Comparison of ENCODE assay signal across 14 mouse cellular contexts in the genomic region with DNA sequence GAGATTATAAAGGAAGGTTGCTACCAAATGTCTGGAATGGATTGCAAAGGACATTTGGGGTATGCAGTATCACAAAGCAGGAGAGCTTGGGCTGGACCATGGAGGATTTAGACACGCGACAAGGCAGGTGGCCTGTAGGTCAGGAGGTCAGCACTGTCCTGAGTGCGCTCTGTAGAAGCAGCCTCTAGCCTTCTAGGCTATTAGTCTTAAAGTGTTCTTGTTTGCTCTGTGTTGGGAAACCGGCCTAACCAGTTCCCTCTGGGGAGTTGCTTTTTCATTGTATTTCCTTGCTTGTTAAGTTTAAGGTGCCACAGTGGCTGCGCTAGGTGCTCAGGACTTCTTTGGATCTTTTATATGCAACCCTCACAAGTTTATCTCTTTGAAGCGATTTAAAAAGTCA. TPM values are rescaled to one million over a fixed set of nuclear protein-coding genes. Genes with fewer than 3 reads are reported as not detected.
DNase-seq lines count a peak whose midpoint lies in the region; ATAC-seq and TF ChIP-seq lines count a peak whose summit lies in the region.
"Had no signal": no experiment of that assay in that cellular context is flagged by ENCODE, and none has a peak within 500 bp of the region (broad histone marks: within the 10 kb centered on the region; RNA-seq: fewer than 3 reads in every experiment).

No protein-coding gene starts in this region.

- H3K9me3 ChIP-seq in lung, postnatal 0 days (ENCODE audit: low read length) = no peaks in the 10 kb centered on the region
- no peaks in the 10 kb centered on the region for H3K9me3 ChIP-seq in stomach, postnatal 0 days (ENCODE audit: control insufficient read depth, low read length)
- H3K9me3 ChIP-seq in hindbrain, embryonic 14.5 days (ENCODE audit: control insufficient read depth, low read length) = no peaks in the 10 kb centered on the region

- TF ChIP-seq EP300 in lung, postnatal 0 days (IDR thresholded peaks at IDR 0.05) = no peak
- TF ChIP-seq EP300 in stomach, postnatal 0 days (optimal IDR thresholded peaks at IDR 0.05) = no peak

- no peaks in the 10 kb centered on the region for H3K36me3 ChIP-seq in kidney, adult 2 months (ENCODE audit: control insufficient read depth, insufficient read depth, low read length)
- no peaks in the 10 kb centered on the region for H3K36me3 ChIP-seq in lung, postnatal 0 days (ENCODE audit: insufficient read depth, low read length)
- no peaks in the 10 kb centered on the region for H3K36me3 ChIP-seq in stomach, postnatal 0 days (ENCODE audit: control insufficient read depth, insufficient read depth, low read length)
- peaks cover 34% of the 10 kb centered on the region for H3K36me3 ChIP-seq in hindbrain, embryonic 14.5 days (replicated peaks; ENCODE audit: control insufficient read depth, insufficient read depth)

- no peak overlapping the region for H3K9ac ChIP-seq in lung, postnatal 0 days (replicated peaks; ENCODE audit: low read depth)
- H3K9ac ChIP-seq in stomach, postnatal 0 days (ENCODE audit: low read length) = no peak overlapping the region
- H3K9ac ChIP-seq in hindbrain, embryonic 14.5 days = no peak overlapping the region

- H3K27ac ChIP-seq in kidney, adult 2 months (ENCODE audit: insufficient read depth, low read depth, low read length) = peak overlapping the region; percentile 30; the same call in 1 of the 2 replicates
- H3K27ac ChIP-seq in lung, postnatal 0 days (ENCODE audit: low read length) = 0 out of 2 replicates have a peak overlapping the region, but pooled peaks have one; percentile 27
- H3K27ac ChIP-seq in stomach, postnatal 0 days (replicated peaks) = peak overlapping the region; percentile 80
- H3K27ac ChIP-seq in hindbrain, embryonic 14.5 days = no peak overlapping the region
- H3K27ac ChIP-seq: layer of hippocampus, adult 2 months had no signal

- peak; percentile 90 for ATAC-seq in lung, postnatal 0 days
- peak; percentile 75 for ATAC-seq in stomach, postnatal 0 days (ENCODE audit: low FRiP score, low TSS enrichment)
- no peak for ATAC-seq in hindbrain, embryonic 14.5 days (ENCODE audit: low FRiP score)
- ATAC-seq in megakaryocyte, adult 5-6 weeks (ENCODE audit: poor library complexity, severe bottlenecking) = no peak
- no peak for ATAC-seq in frontal cortex, adult (ENCODE audit: low TSS enrichment)
- ATAC-seq: hindbrain, embryonic 16.5 days had no signal

- WGBS in kidney, adult 2 months = 51% methylated on average over 6 of the region's 6 CpGs
- WGBS in lung, postnatal 0 days = 67% methylated on average over 6 of the region's 6 CpGs
- WGBS in stomach, postnatal 0 days = 47% methylated on average over 6 of the region's 6 CpGs
- 77% methylated on average over 6 of the region's 6 CpGs for WGBS in hindbrain, embryonic 14.5 days

- H3K27me3 ChIP-seq in kidney, adult 2 months (replicated peaks; ENCODE audit: control insufficient read depth, insufficient read depth, low read length) = no peaks in the 10 kb centered on the region
- no peaks in the 10 kb centered on the region for H3K27me3 ChIP-seq in lung, postnatal 0 days (replicated peaks; ENCODE audit: insufficient read depth, low read length)
- H3K27me3 ChIP-seq in stomach, postnatal 0 days (ENCODE audit: control insufficient read depth, insufficient read depth, low read length) = no peaks in the 10 kb centered on the region
- no peaks in the 10 kb centered on the region for H3K27me3 ChIP-seq in hindbrain, embryonic 14.5 days (ENCODE audit: control insufficient read depth, insufficient read depth, low read length)

- H3K4me1 ChIP-seq in kidney, adult 2 months (ENCODE audit: control insufficient read depth, insufficient read depth, low read length) = peaks cover 2% of the 10 kb centered on the region; the same call in 1 of the 2 replicates
- no peaks in the 10 kb centered on the region for H3K4me1 ChIP-seq in lung, postnatal 0 days (ENCODE audit: insufficient read depth, low read depth, low read length)
- no peaks in the 10 kb centered on the region for H3K4me1 ChIP-seq in stomach, postnatal 0 days (replicated peaks; ENCODE audit: control insufficient read depth, insufficient read depth)
- no peaks in the 10 kb centered on the region for H3K4me1 ChIP-seq in hindbrain, embryonic 14.5 days (replicated peaks; ENCODE audit: control insufficient read depth, insufficient read depth, low read length)

- DNase-seq in kidney, adult 2 months = peak; percentile 52
- DNase-seq in kidney, adult 18-20 months = no peak
- DNase-seq in kidney, postnatal 10 days = peak; percentile 11
- DNase-seq in lung, postnatal 0 days (ENCODE audit: low spot score) = peak; percentile 63
- DNase-seq in stomach, postnatal 0 days (ENCODE audit: low spot score) = peak; percentile 74
- DNase-seq in hindbrain, embryonic 14.5 days (ENCODE audit: low spot score) = no peak
- DNase-seq: adrenal gland, postnatal 14 days; cerebellum, postnatal 10 days; liver; retina, postnatal 1 day had no signal

- H3K4me3 ChIP-seq in kidney, adult 2 months (ENCODE audit: insufficient read depth, low read depth, low read length) = no peak overlapping the region
- no peak overlapping the region for H3K4me3 ChIP-seq in lung, postnatal 0 days (ENCODE audit: low read depth, low read length)
- no peak overlapping the region for H3K4me3 ChIP-seq in stomach, postnatal 0 days (ENCODE audit: low read depth, low read length)
- no peak overlapping the region for H3K4me3 ChIP-seq in hindbrain, embryonic 14.5 days (replicated peaks; ENCODE audit: low read length)
- H3K4me3 ChIP-seq: layer of hippocampus, adult 2 months had no signal

- H3K4me2 ChIP-seq in lung, postnatal 0 days (replicated peaks; ENCODE audit: low read depth, low read length) = no peak overlapping the region
- H3K4me2 ChIP-seq in stomach, postnatal 0 days (replicated peaks; ENCODE audit: low read depth) = no peak overlapping the region
- no peak overlapping the region for H3K4me2 ChIP-seq in hindbrain, embryonic 14.5 days (replicated peaks)

- no peak for TF ChIP-seq CTCF in kidney, adult 2 months (conservative IDR thresholded peaks at IDR 0.05; ENCODE audit: insufficient read depth, insufficient read length, low read depth, low read length)
- no peak for TF ChIP-seq CTCF in lung, postnatal 0 days (IDR thresholded peaks at IDR 0.05)
- TF ChIP-seq CTCF in stomach, postnatal 0 days (IDR thresholded peaks at IDR 0.05; ENCODE audit: low read depth) = no peak

- no peak for TF ChIP-seq POLR2A in kidney, adult 2 months (IDR thresholded peaks at IDR 0.05; ENCODE audit: low read depth, low read length)

RNA-seq across cellular contexts. Expression of a gene that starts 34.5 kb away (rescaled TPM):
- polyA plus RNA-seq in kidney, adult 2 months (2012; rRNA removed) = 12.2 and 13.9 TPM in 2 replicates
- 1.8 TPM in 2 replicates for polyA plus RNA-seq in lung, postnatal 0 days (2015; fragmentation: Nextera tagmentation; extraction: Ambion mirVana)
- 3.0 and 3.2 TPM in 2 replicates for polyA plus RNA-seq in stomach, postnatal 0 days (2015; fragmentation: Nextera tagmentation; extraction: Ambion mirVana)
- 9.8 and 12.1 TPM in 2 replicates for polyA plus RNA-seq in hindbrain, embryonic 14.5 days (2014; fragmentation: Nextera tagmentation; extraction: Ambion mirVana)
- 1.0 and 2.5 TPM in 2 replicates for total RNA-seq in megakaryocyte, adult 5-6 weeks (2015)
- total RNA-seq in megakaryocyte, adult 5-6 weeks (2017) = 1.4 and 2.1 TPM in 2 replicates

Comparison
In these comparisons a context has a peak if more than half of its experiments do, and no peak if none do; other contexts are left out.
1. DNase-seq: peak in kidney, adult 2 months (single experiment), kidney, postnatal 10 days (single experiment), lung, postnatal 0 days (single experiment) and stomach, postnatal 0 days (single experiment); none in kidney, adult 18-20 months (single experiment) and hindbrain, embryonic 14.5 days (single experiment).
2. ATAC-seq: peak in lung, postnatal 0 days (single experiment) and stomach, postnatal 0 days (single experiment); none in hindbrain, embryonic 14.5 days (single experiment), megakaryocyte, adult 5-6 weeks (single experiment) and frontal cortex, adult (single experiment).